Mouse (Mus musculus): Measurements from ENCODE around the gene Hoxb5.

- TF ChIP-seq CTCF (IDR thresholded peaks at IDR 0.05; ENCODE audit: low read depth, low read length): no peak
- no peak for TF ChIP-seq POLR2A (IDR thresholded peaks at IDR 0.05; ENCODE audit: extremely low read depth, insufficient read depth, low read length)
Observed at GRCm38 (mm10) chr11:96344061-96344877, 41.1 kb downstream of the Hoxb5 start.
